Mouse (Mus musculus): ENCODE data around the gene Map2k7.

DNA sequence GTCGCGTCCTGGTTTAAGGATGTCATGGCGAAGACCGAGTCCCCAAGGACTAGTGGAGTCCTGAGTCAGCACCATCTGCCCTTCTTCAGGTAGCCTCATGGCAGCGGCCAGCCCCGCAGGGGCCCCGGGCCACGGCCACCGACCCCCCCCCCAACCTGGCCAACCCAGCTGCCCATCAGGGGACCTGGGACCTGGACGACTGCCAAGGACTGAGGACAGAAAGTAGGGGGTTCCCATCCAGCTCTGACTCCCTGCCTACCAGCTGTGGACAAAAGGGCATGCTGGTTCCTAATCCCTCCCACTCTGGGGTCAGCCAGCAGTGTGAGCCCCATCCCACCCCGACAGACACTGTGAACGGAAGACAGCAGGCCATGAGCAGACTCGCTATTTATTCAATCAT is 7.2 kb downstream of the Map2k7 start:
- TF ChIP-seq CTCF (IDR thresholded peaks at IDR 0.05; ENCODE audit: borderline replicate concordance, extremely low read depth, insufficient read depth, insufficient read length) = no peak
- no peak for TF ChIP-seq POLR2A (IDR thresholded peaks at IDR 0.05; ENCODE audit: borderline replicate concordance, extremely low read depth, insufficient read depth, insufficient read length, poor library complexity, severe bottlenecking)

Data from brain, embryonic 14.5 days (tissue).